ENCODE assay signal across 16 mouse cellular contexts in the genomic region with DNA sequence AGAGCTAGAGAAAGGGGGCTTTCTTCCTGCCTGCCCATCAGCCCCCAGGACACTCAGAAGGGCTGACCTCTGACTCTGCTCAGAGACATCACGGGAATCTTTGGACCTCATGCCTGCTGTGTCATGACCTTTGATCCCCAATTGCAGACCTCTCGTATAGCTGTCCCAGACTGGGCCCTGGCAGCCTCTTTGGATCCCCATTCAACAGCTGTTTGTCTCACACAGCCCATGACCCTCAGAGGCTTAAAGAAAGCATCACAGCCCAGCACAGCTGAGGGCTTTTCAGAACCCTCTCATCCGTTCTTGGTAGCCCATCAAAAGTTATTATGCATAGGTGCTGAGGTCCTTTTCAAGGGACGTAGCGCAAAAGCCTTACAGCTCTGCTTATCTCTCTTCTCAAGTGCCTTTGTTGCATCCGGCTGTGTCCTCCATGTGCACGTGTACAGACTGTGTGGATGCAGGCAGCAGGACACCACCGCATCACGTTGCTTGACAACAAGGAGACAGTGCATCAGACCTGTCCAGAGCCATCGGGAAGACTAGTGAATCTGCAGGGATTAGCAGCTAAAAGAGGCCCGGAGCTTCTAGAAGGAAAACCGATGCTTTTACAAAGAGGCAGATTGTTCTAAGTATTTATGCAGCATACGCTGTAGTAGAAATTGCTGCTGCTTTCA. TPM values are rescaled to one million over a fixed set of nuclear protein-coding genes. Genes with fewer than 3 reads are reported as not detected.
DNase-seq lines count a peak whose midpoint lies in the region; ATAC-seq and TF ChIP-seq lines count a peak whose summit lies in the region.
"Had no signal": no experiment of that assay in that cellular context is flagged by ENCODE, and none has a peak within 500 bp of the region (broad histone marks: within the 10 kb centered on the region; RNA-seq: fewer than 3 reads in every experiment).

No protein-coding gene starts in this region.

- TF ChIP-seq POLR2A in olfactory bulb, adult 2 months (IDR thresholded peaks at IDR 0.05; ENCODE audit: insufficient read depth, low read depth, low read length) = no peak

- DNase-seq in hindbrain, embryonic 11.5 days (ENCODE audit: low spot score) = no peak
- peak; percentile 43 for DNase-seq in retina, postnatal 1 day
- no peak for DNase-seq in retina, embryonic 14.5 days (ENCODE audit: low spot score)
- no peak for DNase-seq in limb, embryonic 10.5 days (ENCODE audit: low spot score)
- DNase-seq in cerebellum, adult 9-11 months = no peak
- DNase-seq: cerebellum, adult 11 months; gastrocnemius, postnatal 25 days; heart, postnatal 36 days; kidney, adult 2 months; kidney, postnatal 4 days had no signal

- no peak overlapping the region for H3K4me2 ChIP-seq in hindbrain, embryonic 13.5 days
- no peak overlapping the region for H3K4me2 ChIP-seq in hindbrain, embryonic 11.5 days (replicated peaks; ENCODE audit: low read depth, low read length)
- H3K4me2 ChIP-seq in forebrain, embryonic 15.5 days (replicated peaks) = no peak overlapping the region
- H3K4me2 ChIP-seq: heart, embryonic 11.5 days; limb, embryonic 12.5 days; neural tube, embryonic 13.5 days had no signal

- H3K27me3 ChIP-seq in hindbrain, embryonic 13.5 days = 0 out of 2 replicates have a peak, but pooled peaks cover 4% of the 10 kb centered on the region
- H3K27me3 ChIP-seq in hindbrain, embryonic 11.5 days (ENCODE audit: control insufficient read depth, insufficient read depth, low read length) = no peaks in the 10 kb centered on the region
- H3K27me3 ChIP-seq in forebrain, embryonic 15.5 days = no peaks in the 10 kb centered on the region
- H3K27me3 ChIP-seq in limb, embryonic 10.5 days (ENCODE audit: low read depth, poor library complexity, severe bottlenecking) = no peaks in the 10 kb centered on the region
- H3K27me3 ChIP-seq: neural tube, embryonic 13.5 days had no signal

- 32% methylated on average over 13 of the region's 13 CpGs for WGBS in hindbrain, embryonic 13.5 days
- WGBS in hindbrain, embryonic 11.5 days = 35% methylated on average over 13 of the region's 13 CpGs
- WGBS in forebrain, embryonic 15.5 days = 60% methylated on average over 13 of the region's 13 CpGs
- WGBS in olfactory bulb, adult 2 months = 54% methylated on average over 13 of the region's 13 CpGs
- 59% methylated on average over 13 of the region's 13 CpGs for WGBS in limb, embryonic 10.5 days

- H3K36me3 ChIP-seq in hindbrain, embryonic 13.5 days = no peaks in the 10 kb centered on the region; the same call in 1 of the 2 replicates
- no peaks in the 10 kb centered on the region for H3K36me3 ChIP-seq in hindbrain, embryonic 11.5 days (ENCODE audit: control insufficient read depth, insufficient read depth, low read length)
- no peaks in the 10 kb centered on the region for H3K36me3 ChIP-seq in forebrain, embryonic 15.5 days
- H3K36me3 ChIP-seq in limb, embryonic 10.5 days = peaks cover 34% of the 10 kb centered on the region

- H3K4me3 ChIP-seq in hindbrain, embryonic 13.5 days = no peak overlapping the region
- no peak overlapping the region for H3K4me3 ChIP-seq in hindbrain, embryonic 11.5 days (ENCODE audit: low read depth, low read length)
- no peak overlapping the region for H3K4me3 ChIP-seq in forebrain, embryonic 15.5 days
- no peak overlapping the region for H3K4me3 ChIP-seq in olfactory bulb, adult 2 months (ENCODE audit: insufficient read depth, low read depth, low read length)
- H3K4me3 ChIP-seq in limb, embryonic 10.5 days = no peak overlapping the region
- H3K4me3 ChIP-seq: limb, embryonic 12.5 days; neural tube, embryonic 13.5 days had no signal

- no peaks in the 10 kb centered on the region for H3K9me3 ChIP-seq in hindbrain, embryonic 13.5 days
- no peaks in the 10 kb centered on the region for H3K9me3 ChIP-seq in hindbrain, embryonic 11.5 days (ENCODE audit: control insufficient read depth, low read length)
- no peaks in the 10 kb centered on the region for H3K9me3 ChIP-seq in forebrain, embryonic 15.5 days
- no peaks in the 10 kb centered on the region for H3K9me3 ChIP-seq in limb, embryonic 10.5 days (replicated peaks)
- H3K9me3 ChIP-seq: limb, embryonic 12.5 days; neural tube, embryonic 13.5 days had no signal

- H3K4me1 ChIP-seq in hindbrain, embryonic 13.5 days (replicated peaks) = peaks cover 38% of the 10 kb centered on the region
- H3K4me1 ChIP-seq in hindbrain, embryonic 11.5 days (replicated peaks; ENCODE audit: control insufficient read depth, insufficient read depth, low read length) = peaks cover 10% of the 10 kb centered on the region
- peaks cover 31% of the 10 kb centered on the region for H3K4me1 ChIP-seq in forebrain, embryonic 15.5 days
- peaks cover 44% of the 10 kb centered on the region for H3K4me1 ChIP-seq in olfactory bulb, adult 2 months (ENCODE audit: control insufficient read depth, insufficient read depth, low read length)
- peaks cover 26% of the 10 kb centered on the region for H3K4me1 ChIP-seq in limb, embryonic 10.5 days

- TF ChIP-seq CTCF in olfactory bulb, adult 2 months (IDR thresholded peaks at IDR 0.05; ENCODE audit: insufficient read depth, low read depth, low read length) = no peak

- no peak for ATAC-seq in hindbrain, embryonic 13.5 days (ENCODE audit: low FRiP score)
- ATAC-seq in hindbrain, embryonic 11.5 days (ENCODE audit: low FRiP score) = no peak
- no peak for ATAC-seq in forebrain, embryonic 15.5 days (replicated peaks)

- 0 out of 2 replicates have a peak overlapping the region, but pooled peaks have one; percentile 49 for H3K9ac ChIP-seq in hindbrain, embryonic 13.5 days
- no peak overlapping the region for H3K9ac ChIP-seq in hindbrain, embryonic 11.5 days (ENCODE audit: low read depth, low read length)
- no peak overlapping the region for H3K9ac ChIP-seq in forebrain, embryonic 15.5 days (replicated peaks)
- H3K9ac ChIP-seq: limb, embryonic 12.5 days; neural tube, embryonic 13.5 days had no signal

- H3K27ac ChIP-seq in hindbrain, embryonic 13.5 days = no peak overlapping the region
- no peak overlapping the region; the same call in 1 of the 2 replicates for H3K27ac ChIP-seq in hindbrain, embryonic 11.5 days (ENCODE audit: low read depth, low read length)
- 0 out of 2 replicates have a peak overlapping the region, but pooled peaks have one; percentile 1 for H3K27ac ChIP-seq in forebrain, embryonic 15.5 days (replicated peaks)
- peak overlapping the region; percentile 63; the same call in 1 of the 2 replicates for H3K27ac ChIP-seq in olfactory bulb, adult 2 months (ENCODE audit: insufficient read depth, low read depth, low read length)
- H3K27ac ChIP-seq in limb, embryonic 10.5 days = no peak overlapping the region
- H3K27ac ChIP-seq: limb, embryonic 12.5 days; neural tube, embryonic 13.5 days had no signal

RNA-seq across cellular contexts. Expression of a gene that starts 45.7 kb away (rescaled TPM):
- polyA plus RNA-seq in hindbrain, embryonic 13.5 days (2015; fragmentation: Nextera tagmentation; extraction: Ambion mirVana) = 22.6 and 24.0 TPM in 2 replicates
- polyA plus RNA-seq in hindbrain, embryonic 11.5 days (2014; fragmentation: Nextera tagmentation; extraction: Ambion mirVana) = 23.1 and 26.9 TPM in 2 replicates
- polyA plus RNA-seq in forebrain, embryonic 15.5 days (2015; fragmentation: Nextera tagmentation; extraction: Ambion mirVana) = 17.0 and 18.1 TPM in 2 replicates
- polyA plus RNA-seq in olfactory bulb, adult 2 months (2012; ENCODE audit: insufficient read depth, insufficient read length, low replicate concordance, missing spikeins) = not detected in 2 replicates
- 28.9 and 29.0 TPM in 2 replicates for polyA plus RNA-seq in limb, embryonic 10.5 days (2016; fragmentation: Nextera tagmentation; extraction: Ambion mirVana)

RNA-seq across cellular contexts. Expression of a gene that starts 54.1 kb away (rescaled TPM):
- 11.1 and 11.8 TPM in 2 replicates for polyA plus RNA-seq in hindbrain, embryonic 13.5 days (2015; fragmentation: Nextera tagmentation; extraction: Ambion mirVana)
- polyA plus RNA-seq in hindbrain, embryonic 11.5 days (2014; fragmentation: Nextera tagmentation; extraction: Ambion mirVana) = 7.1 TPM in 2 replicates
- polyA plus RNA-seq in forebrain, embryonic 15.5 days (2015; fragmentation: Nextera tagmentation; extraction: Ambion mirVana) = 24.0 and 26.9 TPM in 2 replicates
- not detected in 2 replicates for polyA plus RNA-seq in olfactory bulb, adult 2 months (2012; ENCODE audit: insufficient read depth, insufficient read length, low replicate concordance, missing spikeins)
- 11.1 and 13.1 TPM in 2 replicates for polyA plus RNA-seq in limb, embryonic 10.5 days (2016; fragmentation: Nextera tagmentation; extraction: Ambion mirVana)

Comparison
In these comparisons a context has a peak if more than half of its experiments do, and no peak if none do; other contexts are left out.
1. H3K27ac ChIP-seq: peak in forebrain, embryonic 15.5 days (single experiment) and olfactory bulb, adult 2 months (single experiment); none in hindbrain, embryonic 13.5 days (single experiment), hindbrain, embryonic 11.5 days (single experiment) and limb, embryonic 10.5 days (single experiment).